Mouse (Mus musculus): Measurements from ENCODE around the gene Lmtk2.

Gene Lmtk2

GRCm38 (mm10) chr5:144109201-144109600 lies 9.0 kb downstream of the Lmtk2 start:
- DNase-seq (ENCODE audit: low read depth, low spot score), result no peak

- DNase-seq (ENCODE audit: low read depth, low spot score), result peak; percentile 19
Measured at GRCm38 (mm10) chr5:144112574-144113438, 12.6 kb downstream of the Lmtk2 start.

GRCm38 (mm10) chr5:144114068-144114467 lies 13.8 kb downstream of the Lmtk2 start:
- DNase-seq (ENCODE audit: low read depth, low spot score), result no peak

- no peak for DNase-seq (ENCODE audit: low read depth, low spot score)
Measured at GRCm38 (mm10) chr5:144114970-144115627, 14.9 kb downstream of the Lmtk2 start.

GRCm38 (mm10) chr5:144115628-144115977 lies 15.4 kb downstream of the Lmtk2 start:
- no peak for DNase-seq (ENCODE audit: low read depth, low spot score)

- DNase-seq (ENCODE audit: low read depth, low spot score), result no peak
Measured at GRCm38 (mm10) chr5:144118271-144118670, 18.0 kb downstream of the Lmtk2 start.

- DNase-seq (ENCODE audit: low read depth, low spot score), result no peak
Measured at GRCm38 (mm10) chr5:144119286-144119685, 19.1 kb downstream of the Lmtk2 start.

- DNase-seq (ENCODE audit: low read depth, low spot score), result no peak
Measured at GRCm38 (mm10) chr5:144121489-144121888, 21.3 kb downstream of the Lmtk2 start.

- no peak for DNase-seq (ENCODE audit: low read depth, low spot score)
Measured at GRCm38 (mm10) chr5:144125979-144126755, 25.9 kb downstream of the Lmtk2 start.

- no peak for DNase-seq (ENCODE audit: low read depth, low spot score)
Measured at GRCm38 (mm10) chr5:144143531-144143930, 43.3 kb downstream of the Lmtk2 start.

- DNase-seq (ENCODE audit: low read depth, low spot score), result no peak
Measured at GRCm38 (mm10) chr5:144146898-144147297, 46.7 kb downstream of the Lmtk2 start.

GRCm38 (mm10) chr5:144149530-144149929 lies 49.3 kb downstream of the Lmtk2 start:
- no peak for DNase-seq (ENCODE audit: low read depth, low spot score)

- DNase-seq (ENCODE audit: low read depth, low spot score), result no peak
Measured at GRCm38 (mm10) chr5:144151270-144151669, 51.0 kb downstream of the Lmtk2 start.

- DNase-seq (ENCODE audit: low read depth, low spot score), result peak; percentile 78
Measured at GRCm38 (mm10) chr5:144154528-144154927, 54.3 kb downstream of the Lmtk2 start.

- no peak for DNase-seq (ENCODE audit: low read depth, low spot score)
Measured at GRCm38 (mm10) chr5:144158604-144159003, 58.4 kb downstream of the Lmtk2 start.

- DNase-seq (ENCODE audit: low read depth, low spot score), result no peak
Measured at GRCm38 (mm10) chr5:144159137-144159536, 58.9 kb downstream of the Lmtk2 start.

GRCm38 (mm10) chr5:144162080-144162812 lies 62.0 kb downstream of the Lmtk2 start:
- no peak for DNase-seq (ENCODE audit: low read depth, low spot score)

- no peak for DNase-seq (ENCODE audit: low read depth, low spot score)
Measured at GRCm38 (mm10) chr5:144162813-144163517, 62.7 kb downstream of the Lmtk2 start.

GRCm38 (mm10) chr5:144165756-144166155 lies 65.5 kb downstream of the Lmtk2 start:
- DNase-seq (ENCODE audit: low read depth, low spot score), result no peak

- DNase-seq (ENCODE audit: low read depth, low spot score), result no peak
Measured at GRCm38 (mm10) chr5:144169275-144169975, 69.2 kb downstream of the Lmtk2 start.

All from mesoderm, embryonic 11.5 days (tissue).